Mouse (Mus musculus): ENCODE results near the gene Rnf135.
A peak's percentile ranks its signal among the peaks of the same experiment; 100 is the strongest.
"Not testable (repeated sequence)": the region's sequence is repeated elsewhere in the genome, so short reads cannot be mapped to it uniquely, and the experiment has no call there.

The Rnf135 gene

DNA sequence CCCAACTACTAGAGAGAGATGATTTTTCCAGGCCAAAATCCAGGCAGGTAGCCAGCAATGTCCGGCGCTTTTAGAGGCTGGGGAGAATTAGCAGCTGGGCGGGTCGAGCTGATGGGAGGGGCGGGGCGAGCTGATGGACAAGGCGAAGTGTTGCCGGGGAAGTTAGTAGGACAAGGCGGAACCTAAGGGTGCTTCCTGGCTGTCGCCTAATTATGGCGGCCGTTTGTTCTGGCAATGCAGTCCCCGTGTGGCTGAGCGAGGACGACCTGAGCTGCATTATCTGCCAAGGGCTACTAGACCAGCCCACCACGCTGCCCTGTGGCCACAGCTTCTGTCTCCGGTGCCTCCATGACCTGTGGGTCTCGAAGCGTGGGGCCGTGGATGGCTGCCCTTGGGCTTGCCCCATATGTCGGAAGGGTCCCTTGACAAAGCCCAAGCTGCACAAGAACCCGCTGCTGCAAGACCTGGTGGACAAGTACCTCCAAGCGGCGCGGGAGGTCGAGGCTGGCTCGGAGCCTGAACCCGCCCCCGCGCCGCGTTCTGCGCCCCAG is at the start of gene Rnf135:
Gene Rnf135, plus strand, starts transcription at position 147 of the 551 bp plus-strand sequence.
- DNase-seq, result peak; percentile 80 to 86

DNA sequence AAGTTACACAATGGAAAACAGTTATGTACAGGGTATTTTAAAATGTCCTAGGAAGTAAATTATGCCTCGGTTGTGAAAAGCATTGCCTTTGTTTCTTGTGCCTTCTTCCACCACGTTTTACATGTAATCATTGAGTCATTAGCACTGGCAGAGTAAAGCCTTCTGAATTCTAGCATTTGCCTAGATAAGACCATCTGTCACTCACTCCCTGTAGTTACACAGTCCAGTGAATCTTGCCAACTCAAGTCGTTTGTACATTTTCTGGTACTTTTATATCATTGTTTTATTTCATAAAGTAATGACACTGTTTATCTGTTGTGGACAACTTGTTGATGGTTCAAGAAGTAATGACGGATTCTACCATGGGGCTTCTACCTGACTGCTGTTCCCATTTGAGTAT is 48.9 kb upstream of the Rnf135 start:
- DNase-seq, result no peak

DNA sequence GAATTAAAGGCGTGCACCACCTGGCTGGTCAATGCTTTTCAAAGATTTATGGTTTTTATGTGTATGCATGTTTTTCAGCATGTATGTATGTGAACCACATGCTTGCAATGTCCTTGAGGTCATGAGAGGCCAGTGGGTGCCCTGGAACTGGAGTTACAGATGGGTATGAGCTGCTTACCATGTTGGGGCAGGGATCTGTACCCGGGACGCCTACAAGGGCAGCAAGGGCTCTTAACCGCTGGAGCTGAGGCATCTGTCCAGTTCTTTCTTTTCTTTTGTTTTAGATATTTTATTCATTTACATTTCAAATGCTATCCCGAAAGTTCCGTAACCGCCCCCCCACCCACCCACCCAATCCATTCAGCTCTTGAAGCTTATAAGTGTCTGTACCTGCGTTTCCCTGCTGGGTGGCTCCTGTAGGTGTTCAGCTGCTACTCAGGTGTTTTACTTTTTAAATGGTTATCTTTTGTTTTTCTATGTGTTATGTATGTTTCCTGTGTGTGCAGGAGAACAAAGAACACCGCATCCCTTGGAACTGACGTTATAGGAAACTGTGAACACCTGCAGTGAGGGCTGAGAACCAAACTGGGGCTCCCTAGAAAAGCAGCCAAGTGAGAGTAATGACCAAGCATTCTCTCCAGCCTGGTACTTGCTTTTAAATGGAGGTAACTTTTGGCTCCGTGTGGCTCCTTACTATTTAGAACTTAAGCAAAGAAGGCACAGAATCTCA is 47.5 kb upstream of the Rnf135 start:
- no peak for DNase-seq

DNA sequence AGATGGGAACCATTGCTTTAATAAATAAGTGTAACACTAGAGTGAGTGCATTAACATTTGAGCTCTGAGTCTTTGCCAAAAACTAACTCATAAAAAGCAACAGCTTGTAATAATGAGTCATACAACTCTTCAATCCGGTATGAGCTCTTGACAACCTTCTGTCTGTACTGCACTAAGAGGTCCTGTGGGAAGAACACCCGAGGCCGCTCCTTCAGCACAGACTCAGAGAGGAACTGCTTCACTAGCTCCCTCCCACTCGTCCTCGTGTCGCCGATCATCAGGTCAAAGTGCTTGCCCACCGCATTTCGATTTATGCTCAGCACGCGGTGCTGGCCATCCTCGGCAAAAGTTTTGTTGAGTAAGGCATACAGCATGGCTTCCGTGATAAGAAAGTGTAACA is 46.9 kb upstream of the Rnf135 start:
- DNase-seq, result no peak

DNA sequence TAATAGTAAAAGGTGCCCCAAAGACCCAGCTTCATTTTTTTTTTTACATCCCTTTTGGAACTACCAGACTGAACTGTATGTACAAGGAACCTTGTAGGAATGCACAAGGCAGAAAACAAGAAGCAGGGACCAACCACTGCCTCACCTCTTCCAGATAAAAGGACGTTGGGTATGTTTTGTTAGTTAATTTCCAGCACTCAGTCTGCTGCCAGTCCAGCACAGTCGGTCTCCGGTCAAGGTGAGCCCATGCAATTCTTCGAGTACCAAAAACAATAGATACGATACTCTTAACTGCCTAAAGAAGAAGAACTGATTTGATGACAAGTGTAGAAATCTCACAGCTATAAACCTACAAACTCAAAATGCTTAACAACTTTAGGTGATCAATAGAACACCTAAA is 45.9 kb upstream of the Rnf135 start:
- DNase-seq, result no peak

DNA sequence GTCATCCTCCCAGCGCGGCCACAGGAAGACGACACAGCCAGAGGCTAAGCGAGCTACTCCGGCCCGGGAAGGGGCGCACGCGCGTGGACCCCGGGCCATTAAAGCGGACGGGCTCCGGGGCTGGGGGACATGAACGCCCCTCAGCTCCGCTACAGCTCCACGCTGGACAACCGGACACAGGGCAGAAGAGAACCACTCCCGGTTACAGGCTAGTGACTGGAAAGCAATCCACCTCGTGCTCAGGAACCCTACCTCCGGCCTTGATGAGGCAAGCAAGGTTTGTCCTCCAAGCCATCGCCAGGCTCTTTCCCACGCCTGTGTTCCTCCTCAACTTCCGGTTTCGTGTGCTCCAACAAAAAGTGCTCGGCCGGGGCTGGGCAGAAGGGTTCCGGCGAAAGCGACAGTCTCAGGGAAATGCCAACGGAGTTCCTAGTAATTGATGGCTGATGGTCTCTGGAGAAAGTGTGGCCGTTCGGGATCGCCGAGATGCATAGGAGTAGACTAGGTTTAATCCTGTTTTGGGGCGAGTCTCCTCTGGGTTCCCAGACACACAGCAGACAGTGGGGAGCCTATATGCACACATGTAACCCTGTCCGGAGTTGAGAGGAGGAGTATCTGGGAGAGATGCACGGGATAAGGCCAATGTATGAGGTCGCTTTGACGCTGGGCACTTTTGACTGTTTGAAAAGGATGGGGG is 41.7 kb upstream of the Rnf135 start, which contains the start of gene Tefm:
Gene Tefm, minus strand, starts transcription at position 351 of the 697 bp plus-strand sequence.
- peak; percentile 51 to 73 for DNase-seq

DNA sequence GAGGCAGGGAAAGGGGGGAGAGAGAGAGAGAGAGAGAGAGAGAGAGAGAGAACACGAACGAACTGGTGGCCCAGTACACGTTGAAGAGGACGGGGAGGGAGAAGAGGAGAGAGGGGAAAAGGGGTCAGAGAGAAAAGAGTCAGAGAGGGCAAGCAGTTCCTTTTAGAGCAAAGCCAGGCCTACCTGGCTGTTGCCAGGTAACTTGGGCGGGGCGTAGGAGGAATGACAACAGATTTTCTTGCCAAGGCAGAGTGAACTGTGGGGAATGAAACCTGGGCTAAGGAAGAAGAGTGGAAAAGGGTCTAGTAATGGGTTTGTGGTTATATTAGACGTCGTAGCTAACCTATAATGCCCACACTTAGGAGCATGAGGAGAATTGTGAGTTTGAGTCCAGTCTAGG is 40.8 kb upstream of the Rnf135 start:
- no peak for DNase-seq

DNA sequence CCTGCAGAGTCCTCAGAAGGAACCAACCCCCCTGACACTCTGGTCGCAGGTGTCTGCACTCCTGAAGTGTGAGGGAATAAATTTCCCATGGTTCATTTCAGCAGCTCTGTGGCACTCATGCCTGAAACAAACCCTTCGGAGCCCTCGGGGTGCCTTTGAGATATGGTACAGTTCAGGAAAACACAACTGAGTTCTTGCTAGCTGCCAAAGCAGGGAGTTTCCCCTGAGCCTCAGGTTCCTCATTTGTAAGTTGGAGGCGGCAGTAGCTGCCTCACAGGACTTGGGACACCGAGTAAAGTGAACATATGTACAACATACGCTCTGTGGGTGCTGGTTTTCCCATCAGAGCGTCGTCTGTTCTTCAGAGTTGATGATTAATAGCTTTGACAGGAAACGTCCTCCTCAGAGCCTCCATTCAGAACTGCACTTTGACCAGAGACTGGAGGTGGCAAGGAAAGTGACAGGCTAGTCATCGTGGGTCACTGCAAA is 37.8 kb upstream of the Rnf135 start:
- DNase-seq, result peak; percentile 35 to 39

DNA sequence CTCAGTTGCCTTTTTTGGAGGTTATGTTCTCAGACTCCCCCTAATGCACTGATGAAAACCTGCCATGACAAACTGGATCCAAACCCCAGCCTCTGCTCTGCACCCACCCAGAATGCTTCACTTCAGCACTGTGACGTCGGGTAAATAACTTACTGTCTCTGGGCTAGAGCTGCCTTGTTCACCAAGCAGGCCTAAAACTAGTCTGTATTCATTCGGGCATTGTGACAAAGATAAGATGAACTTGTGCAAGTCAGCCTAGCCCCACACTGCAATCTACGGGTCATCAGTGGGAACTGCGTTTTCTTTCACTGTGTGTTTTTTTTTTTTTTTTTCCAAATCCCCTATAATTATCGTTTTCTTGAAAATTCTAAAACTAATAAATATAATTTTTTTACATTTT is 35.9 kb upstream of the Rnf135 start:
- no peak for DNase-seq

DNA sequence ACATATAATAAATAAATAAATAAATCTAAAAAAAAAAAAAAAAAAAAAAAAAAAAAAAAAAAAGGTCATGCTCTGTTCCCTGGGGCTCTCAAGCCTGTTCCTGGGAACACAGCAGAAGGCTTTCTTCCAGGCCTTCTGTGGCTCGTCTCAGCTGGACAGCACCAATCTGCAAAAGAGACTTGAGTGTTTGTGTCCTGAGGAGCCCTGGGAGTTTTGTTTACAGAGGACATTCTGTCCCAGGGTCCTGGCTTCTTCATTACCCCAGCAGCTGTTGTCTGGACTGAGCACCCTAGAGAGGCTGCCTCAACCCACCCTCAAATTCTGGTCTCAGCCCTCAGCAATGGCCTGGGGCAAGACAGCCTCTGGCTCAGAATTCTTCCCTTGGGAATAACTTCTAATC is 35.3 kb upstream of the Rnf135 start:
- DNase-seq, result no peak

DNA sequence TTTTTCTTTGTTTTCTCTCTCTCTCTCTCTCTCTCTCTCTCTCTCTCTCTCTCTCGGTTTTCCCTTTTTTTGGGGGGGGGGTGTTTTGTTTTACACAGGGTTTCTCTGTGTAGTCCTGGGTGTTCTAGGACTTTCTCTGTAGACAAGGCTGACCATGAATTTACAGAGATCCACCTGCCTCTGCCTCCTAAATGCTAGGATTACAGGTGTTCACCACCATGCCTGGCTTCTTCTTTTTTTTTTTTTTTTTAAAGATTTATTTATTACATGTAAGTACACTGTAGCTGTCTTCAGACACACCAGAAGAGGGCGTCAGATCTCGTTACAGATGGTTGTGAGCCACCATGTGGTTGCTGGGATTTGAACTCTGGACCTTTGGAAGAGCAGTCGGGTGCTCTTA is 34.7 kb upstream of the Rnf135 start:
- not testable (repeated sequence) for DNase-seq

DNA sequence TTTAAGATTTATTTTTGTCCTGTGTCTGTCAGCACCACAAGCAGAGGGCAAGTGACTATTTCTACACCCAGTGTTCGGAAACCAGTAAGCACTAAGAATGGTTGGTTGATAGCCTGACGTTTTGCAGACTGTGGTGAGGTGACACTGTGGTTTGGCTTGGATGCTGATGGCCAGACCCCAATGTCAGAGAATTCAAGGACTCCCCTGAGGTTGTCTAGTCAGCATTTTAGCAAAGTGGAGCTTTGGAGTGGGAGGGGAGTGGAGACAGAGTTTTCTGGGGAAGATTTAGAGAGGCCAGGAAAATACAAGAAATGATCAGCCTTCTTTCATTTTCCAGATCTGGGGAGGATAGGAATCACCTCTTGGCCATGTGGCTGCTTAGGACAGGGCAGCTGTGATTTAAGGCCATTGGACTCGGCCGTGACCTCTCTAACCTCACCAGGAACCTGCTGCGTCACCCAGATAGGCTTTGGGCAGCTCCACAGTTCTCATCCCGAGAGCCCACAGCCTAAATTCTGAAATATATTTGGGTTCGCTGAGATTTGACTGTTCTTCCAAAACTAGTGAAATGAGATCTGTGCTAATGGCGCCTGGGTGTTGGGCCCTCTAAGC is 34.1 kb upstream of the Rnf135 start:
- no peak for DNase-seq

DNA sequence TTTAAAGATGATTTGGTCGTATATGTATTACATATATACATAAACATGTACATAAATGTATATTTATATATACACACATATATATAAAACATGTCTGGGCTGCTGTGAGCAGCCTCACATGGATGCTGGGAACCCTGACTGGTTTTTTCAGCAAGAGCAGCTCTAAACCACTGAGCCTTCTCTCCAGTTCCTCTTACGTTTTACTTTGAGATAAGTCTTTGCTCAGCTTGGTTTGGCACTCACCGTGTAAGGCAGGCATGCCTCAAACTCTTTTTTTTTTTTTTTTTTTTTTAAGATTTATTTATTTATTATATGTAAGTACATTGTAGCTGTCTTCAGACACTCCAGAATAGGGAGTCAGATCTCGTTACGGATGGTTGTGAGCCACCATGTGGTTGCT is 33.1 kb upstream of the Rnf135 start:
- DNase-seq, result no peak

DNA sequence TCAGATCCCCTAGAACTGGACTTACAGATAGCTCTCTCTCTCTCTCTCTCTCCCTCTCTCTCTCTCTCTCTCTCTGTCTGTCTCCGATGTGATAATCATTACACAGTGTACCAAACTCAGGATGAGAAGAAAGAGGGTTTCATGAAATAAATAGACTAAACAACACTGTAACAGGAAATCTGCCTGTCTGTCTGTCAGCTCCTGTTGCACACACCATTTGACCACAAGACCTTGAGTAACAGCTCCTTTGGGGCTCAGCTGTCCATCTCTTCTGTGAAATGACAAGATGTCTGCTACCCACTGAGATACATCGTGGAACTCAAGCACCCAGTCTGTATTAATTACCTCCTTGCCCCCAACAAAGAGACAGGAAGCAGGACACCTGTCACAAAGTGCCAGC is 32.1 kb upstream of the Rnf135 start:
- DNase-seq, result no peak

DNA sequence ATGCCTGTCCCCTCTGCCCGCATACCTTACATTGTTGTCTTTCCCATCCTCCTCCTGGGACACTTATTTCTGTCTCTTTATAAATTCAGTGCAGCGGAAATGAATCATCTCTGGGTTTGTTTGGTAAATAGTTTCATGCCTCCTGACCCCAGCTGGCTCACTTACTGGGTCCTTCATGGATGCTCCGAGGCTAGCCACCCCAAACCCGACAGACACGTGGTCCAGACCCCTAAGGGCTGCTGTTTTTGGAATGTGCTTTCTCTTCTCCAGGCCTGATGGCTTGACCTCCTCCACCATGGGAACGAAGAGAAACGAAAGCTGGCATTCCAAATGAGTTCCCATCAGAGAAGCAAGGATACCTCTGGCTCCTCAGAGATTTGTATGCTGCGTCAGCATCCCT is 31.3 kb upstream of the Rnf135 start:
- no peak for DNase-seq

DNA sequence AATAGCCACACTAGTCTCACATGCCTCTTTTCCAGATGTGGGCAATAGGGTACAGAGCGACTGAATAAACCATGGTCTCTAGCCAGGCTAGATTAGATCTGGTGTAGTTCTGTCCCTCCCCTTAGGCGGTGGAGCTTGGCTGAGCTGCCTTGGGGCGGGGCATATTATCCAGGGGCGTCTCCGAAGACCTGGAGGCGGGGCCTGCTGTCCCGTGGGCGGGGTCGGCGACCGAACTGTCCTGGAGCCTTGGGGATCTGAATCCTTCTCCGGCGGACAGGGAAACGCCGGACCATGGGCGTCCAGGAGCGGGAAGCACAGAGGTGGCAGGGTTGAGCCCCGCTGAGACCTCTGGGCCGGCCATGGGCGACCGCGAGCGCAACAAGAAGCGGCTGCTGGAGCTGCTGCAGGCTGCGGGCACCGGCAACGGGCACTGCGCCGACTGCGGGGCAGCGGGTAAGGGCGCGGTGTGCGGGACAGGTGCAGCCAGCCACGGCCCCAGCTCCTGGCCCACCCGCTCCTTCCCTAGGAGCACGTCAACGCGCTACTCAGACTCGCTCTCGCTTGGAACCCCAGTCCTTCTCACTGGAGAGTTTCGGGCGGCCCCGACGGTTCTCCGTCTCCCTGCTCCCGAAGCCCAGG is 29.7 kb upstream of the Rnf135 start, which contains the start of gene Adap2:
Gene Adap2, plus strand, starts transcription at position 249 of the 639 bp plus-strand sequence.
- DNase-seq, result peak; percentile 82 to 92

DNA sequence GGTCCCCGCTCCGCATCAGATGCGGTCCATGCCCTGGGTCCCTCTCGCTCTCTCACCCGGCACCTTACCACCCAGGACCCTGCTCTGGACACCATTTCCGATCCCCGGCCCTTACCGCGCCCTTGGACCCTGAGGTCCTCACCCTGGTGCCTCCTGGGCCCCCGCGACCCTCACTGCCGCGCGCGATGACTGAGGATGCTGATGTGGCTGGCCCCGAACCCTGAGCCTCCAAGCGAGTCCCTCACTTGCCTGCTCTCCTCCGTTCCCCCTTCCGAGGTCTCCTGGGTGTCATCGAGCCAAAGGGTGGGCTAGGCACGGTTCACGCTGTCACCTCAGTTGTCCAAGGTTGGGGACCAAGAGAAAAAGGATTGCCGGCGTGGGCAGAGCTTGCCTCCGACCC is 29.1 kb upstream of the Rnf135 start:
- no peak for DNase-seq

DNA sequence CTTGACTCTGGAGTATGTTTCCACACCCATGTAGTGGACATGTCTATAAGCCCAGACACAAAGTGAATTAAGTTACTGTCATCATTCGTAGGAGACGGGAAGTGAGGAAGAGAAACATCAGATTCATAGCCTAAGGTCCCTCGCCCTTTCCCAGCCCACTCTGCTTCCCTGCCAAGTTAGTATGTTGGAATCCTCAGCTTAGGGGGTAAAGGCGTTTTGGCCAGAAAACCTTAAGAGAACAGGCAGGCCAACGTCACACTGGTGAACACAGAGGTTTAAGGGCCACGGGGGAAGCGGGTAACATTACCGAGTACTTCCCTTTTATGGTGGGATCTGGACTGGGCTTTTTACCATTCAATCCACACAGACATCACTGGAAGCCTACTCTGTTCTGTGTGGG is 28.1 kb upstream of the Rnf135 start:
- DNase-seq, result no peak

DNA sequence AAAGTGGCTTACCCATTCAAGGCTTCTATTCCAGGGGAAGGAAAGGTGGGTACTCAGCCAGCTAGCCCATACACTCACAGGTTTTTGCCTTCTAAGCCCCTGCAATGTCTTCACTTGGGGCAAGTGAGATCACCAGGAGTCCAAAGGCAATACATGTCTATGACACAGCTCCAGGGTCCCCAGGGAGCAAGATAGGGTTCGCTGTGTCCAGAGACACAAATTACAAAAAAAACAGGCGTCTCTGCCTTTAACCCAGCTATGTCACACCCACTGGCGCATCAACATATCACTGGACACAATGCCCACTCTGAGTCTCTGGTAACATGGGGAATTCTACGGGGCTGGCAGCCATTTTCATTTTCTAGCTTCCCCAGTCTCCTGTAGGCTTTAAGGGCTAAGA is 27.7 kb upstream of the Rnf135 start:
- DNase-seq, result no peak

DNA sequence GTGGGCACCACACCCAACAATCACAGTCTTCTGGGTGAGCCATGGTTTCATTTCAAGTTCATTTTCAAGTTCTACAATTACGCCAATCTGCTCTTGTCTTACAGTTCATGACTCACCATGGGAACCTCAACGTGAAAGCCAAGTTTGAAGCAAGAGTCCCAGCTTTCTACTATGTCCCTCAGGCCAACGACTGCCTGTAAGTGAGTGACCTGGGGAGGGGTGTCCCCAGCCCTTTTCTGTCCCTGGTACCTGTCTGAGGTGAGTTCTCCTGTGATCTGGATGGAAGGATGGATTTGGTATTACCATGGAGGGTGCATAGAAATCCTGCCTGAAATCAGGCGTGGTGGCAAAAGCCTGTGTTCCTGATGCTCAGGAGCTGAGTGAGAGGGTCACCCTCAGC is 26.8 kb upstream of the Rnf135 start:
- no peak for DNase-seq

DNA sequence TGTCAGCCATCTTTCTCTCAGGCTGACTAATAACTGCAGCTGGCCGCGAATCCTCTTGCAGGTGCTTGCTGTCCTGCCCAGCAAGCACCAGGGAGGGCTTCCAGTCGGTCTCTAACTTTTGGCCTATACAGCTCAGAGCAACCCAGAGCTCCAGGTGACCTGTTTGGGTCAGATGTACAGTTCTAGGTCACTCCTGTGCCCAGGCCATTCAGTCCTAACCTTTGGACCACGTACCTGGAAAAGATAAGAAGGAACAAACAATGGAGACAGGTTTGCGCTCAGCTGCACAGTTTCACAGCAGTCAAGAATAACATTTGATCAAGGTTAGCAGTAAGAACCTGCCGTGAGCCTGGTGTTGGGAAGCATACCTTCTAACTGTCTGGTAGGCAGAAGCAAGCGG is 24.6 kb upstream of the Rnf135 start:
- DNase-seq, result no peak

DNA sequence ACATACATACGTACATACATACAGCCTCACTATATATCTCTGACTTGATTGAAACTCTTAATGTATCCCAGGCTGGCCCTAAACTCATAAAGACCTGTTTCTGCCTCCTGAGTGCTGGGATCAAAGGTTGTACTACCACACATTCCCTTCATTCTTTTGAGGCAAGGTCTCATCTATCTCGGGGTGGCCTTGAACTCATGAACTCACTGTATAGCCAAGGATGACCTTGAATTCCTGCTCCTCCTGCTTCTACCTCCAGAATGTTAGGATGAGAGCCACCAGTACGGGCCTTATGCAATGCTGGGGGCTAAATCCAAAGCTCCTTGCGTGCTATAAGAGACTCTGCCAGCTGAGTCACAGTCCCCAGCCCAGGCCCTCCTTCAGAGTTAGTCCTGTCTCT is 22.6 kb upstream of the Rnf135 start:
- DNase-seq, result no peak
